Mouse (Mus musculus) embryonic fibroblast, embryonic 13.5 days (primary cell): ENCODE data around the gene Rnf43.

Experiments used
- CTCF ChIP-seq: IDR thresholded peaks from 2 replicates; pipeline ENCODE4 v1.5.1; 2011; ENCODE audit warnings: mild to moderate bottlenecking, control low read depth, low read length, moderate library complexity, borderline replicate concordance; ENCODE audit not compliant: insufficient read depth
- POLR2A ChIP-seq: IDR thresholded peaks from 2 replicates; pipeline ENCODE4 v1.6.1; 2011; ENCODE audit warnings: low read depth, mild to moderate bottlenecking, control low read depth, low read length, moderate library complexity

- TF ChIP-seq CTCF (no peak), POLR2A (no peak)
Observed at GRCm38 (mm10) chr11:87663948-87664347, 1.4 kb downstream of the Rnf43 start.
